ENCODE assay signal across 18 mouse cellular contexts in the genomic region with DNA sequence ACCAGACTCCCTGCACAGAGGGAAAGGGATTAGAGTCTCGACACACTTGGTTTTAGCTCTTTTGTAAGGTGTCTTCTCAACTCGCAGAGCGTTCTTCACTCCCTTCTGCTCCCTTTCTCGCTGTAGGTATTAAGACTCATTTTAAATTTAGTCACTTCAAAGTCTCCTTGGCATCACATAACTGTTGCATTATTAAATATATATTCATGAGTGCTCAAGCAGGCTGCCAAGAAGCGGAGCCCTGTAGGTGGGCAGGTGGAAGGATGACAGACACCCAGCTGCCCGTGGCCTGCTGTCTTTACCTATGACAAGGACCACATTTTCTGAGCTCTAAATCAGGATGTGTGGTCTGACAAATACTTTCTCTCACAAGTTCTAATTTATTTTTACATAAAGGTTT.
"Had no signal": no experiment of that assay in that cellular context is flagged by ENCODE, and none has a peak within 500 bp of the region (broad histone marks: within the 10 kb centered on the region; RNA-seq: fewer than 3 reads in every experiment).

No protein-coding gene starts in this region.

- H3K27ac ChIP-seq: left cerebral cortex, adult 2 months; limb, embryonic 10.5 days; limb, embryonic 13.5 days; liver, embryonic 12.5 days; liver, embryonic 15.5 days; lung, embryonic 15.5 days; stomach, postnatal 0 days had no signal

- H3K4me3 ChIP-seq: left cerebral cortex, adult 2 months; limb, embryonic 10.5 days; limb, embryonic 13.5 days; liver, embryonic 12.5 days; liver, embryonic 15.5 days; lung, embryonic 15.5 days had no signal

- DNase-seq: kidney, adult 18-20 months; kidney, adult 9 months; kidney, postnatal 14 days; kidney, postnatal 4 days; layer of hippocampus, postnatal 36 days; liver; lung, adult 18-20 months; lung, postnatal 10 days; lung, postnatal 4 days; midbrain, embryonic 14.5 days; thymus, postnatal 25 days had no signal
